Mouse (Mus musculus) layer of hippocampus, postnatal 25 days (tissue): ENCODE measurements around the gene Hist4h4. TPM values are rescaled to one million over a fixed set of nuclear protein-coding genes. Genes with fewer than 3 reads are reported as not detected.

Source experiments
- DNase-seq, 2 experiments: peaks; one replicate each; pipeline ENCODE4 v3.0.0; 2022; ENCODE audit warnings: mixed read lengths in 2 of 2, low spot score in 1 of 2; ENCODE audit errors: extremely low spot score in 1 of 2
- total RNA-seq, 2 experiments: library from RNA; stranded (reverse); gene quantifications; 2 replicates each; pipeline ENCODE4 v1.2.3; 2021

The Hist4h4 gene
- total RNA-seq, result 10 to 100 TPM; 11.6 to 12.4 TPM

GRCm38 (mm10) chr6:136803739-136804633, at the start of gene Hist4h4:
TSS of gene Hist4h4 (minus strand) at chr6:136804415.
- DNase-seq, result peak; percentile 98 to 99

- no peak for DNase-seq
Measured at GRCm38 (mm10) chr6:136852762-136853161, 48.5 kb upstream of the Hist4h4 start.

- DNase-seq, result no peak
Measured at GRCm38 (mm10) chr6:136852348-136852747, 48.1 kb upstream of the Hist4h4 start.

- DNase-seq, result no peak
Measured at GRCm38 (mm10) chr6:136850267-136850666, 46.1 kb upstream of the Hist4h4 start.

- DNase-seq, result no peak
Measured at GRCm38 (mm10) chr6:136848971-136849370, 44.8 kb upstream of the Hist4h4 start.

- DNase-seq, result no peak
Measured at GRCm38 (mm10) chr6:136848399-136848798, 44.2 kb upstream of the Hist4h4 start.

- DNase-seq, result peak in 1 of 2 experiments; percentile 65
Measured at GRCm38 (mm10) chr6:136847790-136848189, 43.6 kb upstream of the Hist4h4 start.

GRCm38 (mm10) chr6:136847267-136847666, 43.1 kb upstream of the Hist4h4 start:
- no peak for DNase-seq

- DNase-seq, result no peak
Measured at GRCm38 (mm10) chr6:136845706-136846480, 41.7 kb upstream of the Hist4h4 start.

GRCm38 (mm10) chr6:136844903-136845302, 40.7 kb upstream of the Hist4h4 start:
- no peak for DNase-seq

GRCm38 (mm10) chr6:136837323-136837722, 33.1 kb upstream of the Hist4h4 start:
- no peak for DNase-seq

GRCm38 (mm10) chr6:136835352-136835751, 31.1 kb upstream of the Hist4h4 start, which contains the start of gene Smco3:
TSS of gene Smco3 (minus strand) at chr6:136835452.
- no peak for DNase-seq

- no peak for DNase-seq
Measured at GRCm38 (mm10) chr6:136831712-136832111, 27.5 kb upstream of the Hist4h4 start.

GRCm38 (mm10) chr6:136828681-136829080, 24.5 kb upstream of the Hist4h4 start:
- no peak for DNase-seq

- peak; percentile 87 to 90 for DNase-seq
Measured at GRCm38 (mm10) chr6:136827881-136828561, 23.8 kb upstream of the Hist4h4 start, which contains the start of gene Wbp11. TSS of gene Wbp11 (minus strand) at chr6:136828233.

GRCm38 (mm10) chr6:136827516-136827880, 23.3 kb upstream of the Hist4h4 start, which contains the start of gene BC049715:
TSS of gene BC049715 (plus strand) at chr6:136827626.
- no peak for DNase-seq

- DNase-seq, result no peak
Measured at GRCm38 (mm10) chr6:136827116-136827515, 22.9 kb upstream of the Hist4h4 start.

GRCm38 (mm10) chr6:136824987-136825386, 20.8 kb upstream of the Hist4h4 start:
- no peak for DNase-seq

- no peak for DNase-seq
Measured at GRCm38 (mm10) chr6:136821086-136821485, 16.9 kb upstream of the Hist4h4 start.

GRCm38 (mm10) chr6:136820381-136820780, 16.2 kb upstream of the Hist4h4 start:
- no peak for DNase-seq

- peak; percentile 49 to 67 for DNase-seq
Measured at GRCm38 (mm10) chr6:136817549-136817948, 13.3 kb upstream of the Hist4h4 start.
